Mouse (Mus musculus) liver, postnatal 0 days (tissue): ENCODE data around the gene Kmt5a.

Experiments
- CTCF ChIP-seq: sonication (generic); IDR thresholded peaks from 2 replicates; pipeline ENCODE4 v1.5.1; 2016; ENCODE audit warnings: antibody characterized with exemption, low read depth
- EP300 ChIP-seq: IDR thresholded peaks from 2 replicates; pipeline ENCODE4 v1.6.1; 2016; ENCODE audit warnings: antibody characterized with exemption, low read depth, mild to moderate bottlenecking

GRCm38 (mm10) chr5:124495547-124495946 is 55.8 kb downstream of the Kmt5a start:
- TF ChIP-seq EP300 (no peak), CTCF (no peak)
